Mouse (Mus musculus) mature B cell (primary cell): ENCODE data around the gene Stt3b.
"Not testable (repeated sequence)": the region's sequence is repeated elsewhere in the genome, so short reads cannot be mapped to it uniquely, and the experiment has no call there.

Source experiments
- in situ Hi-C: fragments of 300-500 bp; cut with MboI; formaldehyde crosslinking; loops from 2 replicates; pipeline ENCODE4 v1.14.3; 2019

Stt3b gene

DNA sequence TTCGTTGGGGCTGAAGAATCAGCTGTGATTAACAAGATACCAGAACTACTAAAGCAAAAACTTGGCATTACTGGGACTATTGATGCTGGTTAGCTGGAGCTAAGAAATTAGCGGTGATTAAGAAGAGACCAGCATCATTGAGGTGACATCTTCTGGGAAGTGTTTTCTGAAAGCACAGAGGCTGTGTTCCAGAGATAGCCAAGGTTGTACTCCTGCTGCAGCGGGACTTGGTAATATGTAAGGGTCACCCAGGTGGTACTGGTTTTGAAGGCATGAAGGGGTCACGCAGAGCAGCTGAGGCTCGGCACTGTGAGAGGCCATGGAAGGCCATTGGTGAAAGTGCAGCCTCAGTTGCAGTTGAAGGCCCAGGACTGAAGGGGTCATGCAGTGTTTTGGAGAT lies 37.8 kb downstream of the Stt3b start:
- in situ Hi-C loops: not testable (repeated sequence)

DNA sequence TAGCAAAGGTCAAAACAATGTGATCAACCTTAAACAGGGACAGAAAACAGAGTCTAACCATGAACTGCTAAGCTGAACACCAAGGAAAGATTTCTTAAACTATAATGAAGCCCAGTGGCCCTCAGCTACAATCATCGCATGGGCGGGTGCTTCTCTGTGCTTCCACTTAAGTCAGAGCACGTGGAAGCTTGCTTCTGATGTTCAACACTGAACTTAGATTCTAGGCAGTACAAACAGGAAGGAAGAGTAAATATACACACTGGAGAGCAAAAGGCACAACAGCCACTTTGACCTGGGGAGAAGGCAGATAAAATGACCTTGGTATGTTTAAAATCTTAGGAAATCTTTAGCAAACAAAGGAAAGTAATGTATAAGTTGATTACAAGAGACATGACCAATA lies 38.7 kb downstream of the Stt3b start:
- in situ Hi-C loops: no loop called here

DNA sequence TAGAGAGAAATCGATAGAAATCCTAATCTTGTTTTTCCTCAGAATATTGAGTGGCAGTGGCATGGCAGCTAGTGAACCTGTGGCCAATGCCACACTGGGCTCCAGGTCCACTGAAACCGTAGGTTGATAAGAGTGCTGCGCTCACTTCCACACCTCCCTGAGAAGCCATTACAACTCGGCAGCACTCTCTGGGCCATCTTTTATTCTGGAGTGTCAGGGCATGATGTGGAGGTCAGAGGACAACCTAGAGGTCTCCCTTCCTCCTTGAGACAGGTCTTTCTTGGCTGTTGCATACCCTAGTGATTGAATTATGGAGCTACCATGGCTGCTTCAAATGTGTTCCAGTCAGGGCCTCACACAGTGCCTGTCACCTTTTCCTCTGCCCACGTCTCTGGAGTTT lies 48.3 kb downstream of the Stt3b start:
- in situ Hi-C loops: no loop called here

DNA sequence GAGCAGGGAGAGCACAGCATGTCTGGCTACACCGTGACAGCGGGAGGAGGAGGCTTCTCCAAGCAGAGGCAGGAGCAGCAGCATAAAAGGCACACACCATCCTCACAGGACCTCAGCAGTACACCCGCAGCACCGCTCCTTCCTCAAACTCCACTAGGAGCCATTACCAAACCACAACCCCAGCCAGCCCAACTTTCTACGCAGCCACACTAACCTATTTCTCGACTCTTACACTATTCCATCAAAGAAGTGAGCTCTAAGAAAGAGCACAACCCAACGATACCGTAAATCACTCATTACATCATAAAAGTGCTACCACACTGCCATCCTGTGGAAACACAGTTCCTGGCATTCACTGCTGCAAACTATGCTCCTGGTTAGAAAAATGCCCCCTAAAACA lies 48.8 kb downstream of the Stt3b start:
- in situ Hi-C loops: no loop called here

GRCm38 (mm10) chr9:115260464-115260863 lies 49.8 kb downstream of the Stt3b start:
- in situ Hi-C loops: no loop called here

GRCm38 (mm10) chr9:115259866-115260265 lies 50.4 kb downstream of the Stt3b start:
- in situ Hi-C loops: no loop called here

DNA sequence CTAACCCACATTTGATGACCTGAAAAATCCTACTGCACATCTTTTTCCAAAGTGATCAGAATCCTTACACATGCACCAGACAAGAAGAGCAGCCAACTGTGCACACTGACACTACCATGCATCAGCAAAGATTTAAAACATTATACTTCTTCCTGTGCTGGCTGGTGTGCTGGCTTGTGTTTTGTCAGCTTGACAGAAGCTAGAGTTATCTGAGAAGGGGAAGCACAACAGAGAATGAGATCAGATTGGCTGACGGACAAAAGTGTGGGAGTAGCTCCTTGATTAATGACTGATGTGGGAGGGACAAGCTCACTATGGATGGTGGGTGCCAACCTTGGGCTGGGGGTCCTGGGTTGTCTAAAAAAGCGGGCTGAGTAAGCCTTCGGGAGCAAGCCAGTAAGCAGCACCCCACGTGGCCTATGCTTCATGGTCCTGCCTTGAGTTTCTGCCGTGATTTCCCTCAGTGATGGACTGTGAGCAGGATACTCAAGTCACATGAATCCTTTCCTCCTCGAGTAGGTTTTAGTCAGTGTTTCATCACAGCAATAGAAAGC lies 52.4 kb downstream of the Stt3b start:
- in situ Hi-C loops: no loop called here

- in situ Hi-C loops: no loop called here
Observed at GRCm38 (mm10) chr9:115249145-115249544, 61.1 kb downstream of the Stt3b start.

GRCm38 (mm10) chr9:115245092-115245491 lies 65.1 kb downstream of the Stt3b start:
- in situ Hi-C loops: no loop called here

DNA sequence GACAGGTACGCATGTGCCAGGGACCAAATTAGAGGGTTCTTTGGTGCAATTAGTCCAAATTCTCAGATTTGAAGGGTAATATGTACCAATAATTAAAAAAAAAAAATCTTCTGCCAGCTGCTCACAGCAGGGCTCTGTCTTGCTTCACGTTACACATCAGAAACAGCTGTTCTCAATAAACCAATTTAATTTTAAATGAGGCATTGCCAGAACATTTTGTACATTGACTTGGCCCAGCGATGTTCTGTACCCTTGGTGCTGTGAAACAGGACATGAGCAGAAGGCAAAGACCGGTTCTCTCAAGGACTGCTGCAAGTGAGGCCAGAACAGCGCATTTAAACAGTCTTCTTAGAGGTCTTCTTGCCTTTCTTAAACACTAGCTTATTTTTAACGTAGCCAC lies 66.6 kb downstream of the Stt3b start:
- in situ Hi-C loops: no loop called here

- in situ Hi-C loops: no loop called here
Observed at GRCm38 (mm10) chr9:115239861-115240260, 70.4 kb downstream of the Stt3b start.

DNA sequence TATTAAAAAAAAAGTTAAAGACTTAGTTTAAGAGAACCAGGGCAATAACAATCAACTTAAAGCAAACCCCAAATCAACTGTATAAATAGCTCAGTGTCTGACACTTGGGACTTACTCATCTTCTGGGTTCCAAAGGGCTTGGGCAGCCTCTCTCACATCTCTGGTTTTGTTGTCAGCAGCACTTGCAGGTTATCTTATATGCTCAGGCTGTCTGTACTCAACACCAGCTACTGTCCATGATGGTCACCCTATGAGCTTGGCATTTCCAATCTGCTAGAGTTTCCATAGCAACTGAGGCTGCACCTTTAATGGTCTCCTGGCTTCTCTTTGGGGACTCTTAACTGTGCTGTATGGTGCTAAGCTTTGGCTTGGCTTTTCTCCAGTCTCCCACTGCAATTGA lies 72.3 kb downstream of the Stt3b start:
- in situ Hi-C loops: no loop called here

- in situ Hi-C loops: no loop called here
Observed at GRCm38 (mm10) chr9:115236352-115236841, 73.8 kb downstream of the Stt3b start.

GRCm38 (mm10) chr9:115234561-115234960 lies 75.7 kb downstream of the Stt3b start:
- in situ Hi-C loops: no loop called here

DNA sequence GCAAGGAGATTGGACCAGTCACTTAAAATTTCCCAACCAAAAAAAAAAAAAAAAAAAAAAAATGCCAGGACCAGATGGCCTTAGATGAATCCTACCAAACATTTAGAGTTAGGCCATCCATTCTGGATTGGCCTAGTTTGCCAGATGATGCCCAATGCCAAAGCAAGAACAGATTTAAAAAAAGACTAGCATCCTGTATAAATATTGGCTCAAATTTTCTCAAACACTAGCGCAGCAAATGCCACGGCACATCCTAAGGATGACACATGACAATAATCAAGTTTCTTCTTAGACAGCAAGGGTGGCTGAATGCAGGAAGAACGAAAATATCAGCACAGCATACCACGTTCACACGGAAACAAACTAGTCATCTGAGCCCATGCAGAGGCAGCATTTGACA lies 76.5 kb downstream of the Stt3b start:
- in situ Hi-C loops: no loop called here

DNA sequence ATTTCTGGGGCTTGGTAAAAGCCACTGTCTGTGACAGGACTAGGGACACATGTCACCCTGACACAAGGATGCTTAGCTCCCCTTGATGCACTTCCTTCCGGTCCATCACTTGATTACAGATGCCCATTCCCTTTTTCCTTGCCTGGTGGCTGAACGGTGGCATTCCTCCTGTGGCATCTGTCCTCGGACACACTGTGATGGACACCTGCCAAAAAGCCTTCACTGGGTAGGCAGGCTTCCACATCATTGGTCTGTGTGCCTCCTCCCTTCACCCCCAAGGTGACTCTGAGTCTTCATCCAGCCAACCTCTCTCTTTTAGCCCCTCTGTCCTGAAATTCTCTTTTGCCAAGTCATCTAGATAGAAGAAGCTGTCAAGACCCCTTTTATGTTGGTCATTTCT lies 78.7 kb downstream of the Stt3b start:
- in situ Hi-C loops: no loop called here

GRCm38 (mm10) chr9:115230141-115230540 lies 80.1 kb downstream of the Stt3b start:
- in situ Hi-C loops: no loop called here

- in situ Hi-C loops: no loop called here
Observed at GRCm38 (mm10) chr9:115229676-115230075, 80.5 kb downstream of the Stt3b start.

DNA sequence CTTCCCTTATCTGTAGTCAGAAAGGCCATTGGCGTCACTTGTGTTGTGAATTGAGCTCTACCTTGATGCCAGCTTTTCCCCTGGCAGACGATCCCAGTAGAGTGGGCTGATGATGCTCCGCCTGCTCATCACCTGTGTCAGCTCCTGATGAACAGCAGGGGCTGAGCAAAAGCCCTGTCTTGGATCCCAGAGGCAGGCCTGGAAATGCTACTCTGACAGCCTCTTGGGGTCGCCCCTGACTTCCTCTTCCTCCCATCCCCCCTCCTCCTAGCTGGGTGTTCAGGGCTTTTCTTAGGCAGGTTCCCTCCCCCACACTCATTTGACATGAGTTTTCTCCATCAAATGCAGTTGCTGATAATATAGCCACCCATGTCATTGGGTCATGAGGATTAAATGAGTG lies 81.1 kb downstream of the Stt3b start:
- in situ Hi-C loops: no loop called here

- in situ Hi-C loops: no loop called here
Observed at GRCm38 (mm10) chr9:115224744-115225354, 85.4 kb downstream of the Stt3b start.

DNA sequence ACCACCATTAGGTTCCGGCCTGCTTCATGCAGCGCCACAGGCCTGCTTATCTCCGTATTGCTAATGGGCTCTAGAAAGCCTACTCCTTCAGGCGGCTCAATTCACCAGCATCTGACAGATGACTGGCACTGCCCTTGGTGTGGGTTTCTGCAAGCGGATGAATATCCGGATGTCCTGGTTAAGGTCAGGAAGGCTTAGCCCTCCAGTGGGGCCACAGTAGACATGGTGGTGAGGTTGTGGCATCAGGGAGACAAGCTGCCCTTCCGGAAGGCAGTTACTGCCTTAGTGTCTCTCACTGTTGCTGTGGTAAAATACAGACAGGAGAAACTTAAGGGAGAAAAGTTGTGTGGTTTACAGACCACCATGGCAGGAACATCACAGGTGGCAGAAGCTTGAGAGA lies 89.0 kb downstream of the Stt3b start:
- in situ Hi-C loops: no loop called here

DNA sequence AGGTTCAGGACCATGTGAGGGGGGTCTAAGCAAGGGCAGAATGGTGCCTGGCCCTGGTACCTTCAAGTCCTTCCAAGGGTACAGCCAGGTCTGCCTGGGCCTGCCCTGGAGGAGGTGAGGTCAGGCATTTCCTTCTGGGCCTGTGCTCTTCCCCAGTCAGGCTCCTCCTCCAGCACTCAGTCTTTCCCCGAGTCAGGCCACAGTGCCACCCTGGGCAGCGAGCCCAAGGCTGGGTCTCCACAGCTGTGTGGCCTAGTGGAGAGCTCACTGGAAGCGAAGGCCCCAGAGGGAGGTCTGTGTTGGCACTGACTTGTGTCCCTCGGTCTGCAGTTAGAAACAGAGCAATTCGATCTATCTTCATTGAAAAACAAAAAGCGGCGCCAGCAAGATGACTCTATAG lies 89.8 kb downstream of the Stt3b start:
- in situ Hi-C loops: no loop called here

DNA sequence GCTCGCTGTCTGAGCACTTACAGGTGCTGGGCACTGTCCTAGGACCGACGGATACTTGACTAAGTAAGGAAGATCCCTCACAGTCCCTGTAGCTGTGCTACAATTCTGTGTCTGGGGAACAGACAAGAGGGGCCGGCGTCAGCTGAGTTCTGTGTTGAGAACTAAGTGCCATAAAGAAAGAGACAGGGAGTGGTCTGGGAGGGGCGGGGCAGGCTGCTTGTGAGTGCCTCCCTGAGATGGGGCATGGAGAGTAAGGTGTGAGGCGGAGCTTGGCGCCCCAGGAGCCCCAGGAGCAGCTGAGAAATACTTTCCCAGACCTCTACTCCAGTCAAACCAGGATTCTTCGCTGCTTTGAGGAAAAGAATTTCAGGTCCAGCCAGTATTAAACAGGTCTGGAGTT lies 92.2 kb downstream of the Stt3b start:
- in situ Hi-C loops: no loop called here
